Mouse (Mus musculus) C2C12 (cell line): ENCODE measurements around the gene Abhd5.

Experiments used
- CTCF ChIP-seq: IDR thresholded peaks from one replicate; pipeline ENCODE4 v1.5.1; 2011; ENCODE audit not compliant: control insufficient read depth, insufficient read depth, insufficient read length
- MAX ChIP-seq: IDR thresholded peaks from one replicate; pipeline ENCODE4 v1.6.1; 2011; ENCODE audit warnings: mild to moderate bottlenecking, control low read depth
- MYOD1 ChIP-seq: IDR thresholded peaks from one replicate; pipeline ENCODE4 v1.6.1; 2011; ENCODE audit warnings: low read depth; ENCODE audit not compliant: control insufficient read depth, insufficient read length
- MYOG ChIP-seq: IDR thresholded peaks from one replicate; pipeline ENCODE4 v1.6.1; 2011; ENCODE audit not compliant: control insufficient read depth, insufficient read length; ENCODE audit errors: extremely low read depth
- USF1 ChIP-seq: IDR thresholded peaks from one replicate; pipeline ENCODE4 v1.6.1; 2011; ENCODE audit warnings: low read depth, mild to moderate bottlenecking, control low read depth, moderate library complexity

GRCm38 (mm10) chr9:122414648-122415047 is 63.2 kb downstream of the Abhd5 start:
- TF ChIP-seq MYOG, result no peak
- no peak for TF ChIP-seq CTCF
- TF ChIP-seq USF1, result no peak
- TF ChIP-seq MAX, result no peak
- no peak for TF ChIP-seq MYOD1
